Mouse (Mus musculus) liver, adult 2 months (tissue): ENCODE measurements around the gene Zmat5. TPM values are rescaled to one million over a fixed set of nuclear protein-coding genes. Genes with fewer than 3 reads are reported as not detected.

Source experiments
- DNase-seq: peaks from one replicate; pipeline ENCODE4 v3.0.0-alpha.2; 2011; ENCODE audit warnings: low read depth, low spot score; ENCODE audit errors: extremely low read depth
- H3K27ac ChIP-seq: fragments of 200-500 bp; replicated peaks from 2 replicates; pipeline ENCODE4 v1.5.1; 2012; ENCODE audit warnings: low read depth, mild to moderate bottlenecking, control low read depth, inconsistent platforms, low read length; ENCODE audit not compliant: insufficient read depth
- H3K27me3 ChIP-seq: fragments of 200-500 bp; 2 replicates; pipeline ENCODE4 v1.6.1; 2012; ENCODE audit warnings: mild to moderate bottlenecking, moderate library complexity, low read length, inconsistent platforms; ENCODE audit not compliant: control insufficient read depth, insufficient read depth
- H3K36me3 ChIP-seq: fragments of 200-500 bp; 2 replicates; pipeline ENCODE4 v1.6.1; 2012; ENCODE audit warnings: low read length, inconsistent platforms; ENCODE audit not compliant: control insufficient read depth, insufficient read depth
- H3K4me1 ChIP-seq: fragments of 200-500 bp; 2 replicates; pipeline ENCODE4 v1.6.1; 2011; ENCODE audit warnings: low read length; ENCODE audit not compliant: control insufficient read depth, insufficient read depth
- H3K4me3 ChIP-seq: fragments of 200-500 bp; 2 replicates; pipeline ENCODE4 v1.5.1; 2011; ENCODE audit warnings: low read depth, mild to moderate bottlenecking, control low read depth, low read length, moderate library complexity; ENCODE audit not compliant: insufficient read depth
- H3K79me2 ChIP-seq: fragments of 200-500 bp; 2 replicates; pipeline ENCODE4 v1.6.1; 2012; ENCODE audit warnings: inconsistent platforms, mild to moderate bottlenecking, low read length, moderate library complexity; ENCODE audit not compliant: control insufficient read depth, insufficient read depth
- H3K9ac ChIP-seq: fragments of 200-500 bp; 2 replicates; pipeline ENCODE4 v1.6.1; 2012; ENCODE audit warnings: low read depth, mild to moderate bottlenecking, control low read depth, inconsistent platforms, low read length
- CTCF ChIP-seq: fragments of 200-500 bp; IDR thresholded peaks from 2 replicates; pipeline ENCODE4 v1.5.1; 2011; ENCODE audit warnings: low read depth, low read length, control low read depth
- POLR2A ChIP-seq: fragments of 200-500 bp; IDR thresholded peaks from 2 replicates; pipeline ENCODE4 v1.6.1; 2011; ENCODE audit warnings: low read length, control low read depth; ENCODE audit not compliant: insufficient read depth; ENCODE audit errors: extremely low read depth
- WGBS: fragments of 180-500 bp; shearing (Covaris S2); methylation state at CpG from one replicate; pipeline ENCODE4 v1.1.7; 2018; 5-methylcytosine and 5-hydroxymethylcytosine counted together
- polyA plus RNA-seq: library from polyadenylated mRNA; depleted of rRNA; stranded (reverse); fragments of >200 nt; gene quantifications from 2 replicates; pipeline ENCODE4 v1.2.3, GENCODE M21; 2012
- total RNA-seq: library from RNA; depleted of rRNA; stranded (reverse); fragments of >200 nt; gene quantifications from 2 replicates; pipeline ENCODE4 v1.2.3, GENCODE M21; 2014

Zmat5 gene
- total and polyA plus RNA-seq, 2 experiments: 5.1 to 13.8 TPM

DNA sequence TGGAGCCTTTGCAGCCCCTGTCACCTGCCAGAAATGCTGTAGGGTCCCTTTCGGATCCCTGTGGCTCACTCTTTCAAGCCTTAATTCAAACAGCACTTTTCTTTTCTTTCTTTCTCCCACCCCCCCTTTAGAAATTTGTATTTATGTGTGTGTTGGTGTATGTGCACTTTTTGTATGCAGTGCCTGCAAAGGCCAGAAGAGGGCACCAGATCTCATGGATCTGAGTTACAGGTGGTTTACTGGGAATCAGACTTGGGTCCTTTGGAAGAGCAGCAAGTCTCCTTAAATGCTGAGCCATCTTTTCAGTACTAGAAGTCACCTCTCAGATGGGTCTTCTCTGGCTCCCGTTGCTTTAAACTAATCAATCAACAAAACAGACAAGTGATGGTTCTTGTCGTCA lies 49.6 kb downstream of the Zmat5 start:
- no peak overlapping the region for H3K9ac ChIP-seq
- TF ChIP-seq POLR2A (no peak), CTCF (no peak)
- no peaks in the 10 kb centered on the region for H3K4me1 ChIP-seq
- DNase-seq: no peak
- H3K27me3 ChIP-seq: no peaks in the 10 kb centered on the region
- no peaks in the 10 kb centered on the region for H3K36me3 ChIP-seq
- no peak overlapping the region for H3K27ac ChIP-seq
- WGBS: 94% methylated on average over 3 of the region's 3 CpGs
- H3K4me3 ChIP-seq: no peak overlapping the region
- no peaks in the 10 kb centered on the region for H3K79me2 ChIP-seq

DNA sequence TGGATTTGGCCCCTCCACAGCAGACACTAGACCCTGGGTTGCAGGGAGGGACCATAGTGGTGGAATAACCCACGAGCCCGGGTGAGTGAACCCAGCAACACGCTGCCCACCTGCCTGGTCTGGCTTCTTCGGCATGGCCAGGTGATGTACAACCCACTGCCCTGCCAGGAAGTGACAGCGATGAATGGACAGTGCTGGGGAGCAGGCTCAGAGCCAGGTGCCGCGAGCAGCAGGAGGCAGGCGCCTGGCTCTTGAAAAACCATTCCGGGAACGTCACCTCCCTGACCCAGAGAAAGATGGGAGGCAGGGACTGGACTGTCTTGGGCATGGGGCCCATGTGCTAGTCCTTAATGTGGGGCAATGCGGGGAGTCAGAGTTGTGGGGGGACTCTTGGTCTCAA lies 50.4 kb downstream of the Zmat5 start:
- no peaks in the 10 kb centered on the region for H3K79me2 ChIP-seq
- no peaks in the 10 kb centered on the region for H3K27me3 ChIP-seq
- H3K4me3 ChIP-seq: no peak overlapping the region
- no peak for TF ChIP-seq POLR2A
- no peak for TF ChIP-seq CTCF
- no peak for DNase-seq
- WGBS: 76% methylated on average over 11 of the region's 11 CpGs
- H3K9ac ChIP-seq: no peak overlapping the region
- no peaks in the 10 kb centered on the region for H3K36me3 ChIP-seq
- no peak overlapping the region for H3K27ac ChIP-seq
- no peaks in the 10 kb centered on the region for H3K4me1 ChIP-seq

DNA sequence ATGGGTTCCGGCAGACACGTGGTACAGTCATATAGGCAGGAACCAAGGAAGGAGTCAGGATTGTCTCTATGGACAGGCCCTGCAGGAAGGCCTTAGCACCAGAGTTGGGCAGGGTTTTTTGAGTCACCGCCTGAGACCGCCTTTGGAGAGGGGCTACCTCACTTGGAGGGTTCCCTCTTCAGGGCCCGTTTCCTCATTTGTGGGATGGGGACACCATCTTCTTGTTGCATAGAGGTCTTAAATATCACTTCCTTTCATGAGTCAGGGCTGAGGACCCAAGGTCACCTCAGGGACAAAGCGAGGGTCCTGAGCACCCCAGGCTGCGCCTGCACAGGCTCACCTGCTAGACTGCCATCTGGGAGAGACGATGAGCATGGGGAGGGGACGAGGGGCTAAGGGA lies 52.0 kb downstream of the Zmat5 start:
- WGBS: 78% methylated on average over 9 of the region's 9 CpGs

DNA sequence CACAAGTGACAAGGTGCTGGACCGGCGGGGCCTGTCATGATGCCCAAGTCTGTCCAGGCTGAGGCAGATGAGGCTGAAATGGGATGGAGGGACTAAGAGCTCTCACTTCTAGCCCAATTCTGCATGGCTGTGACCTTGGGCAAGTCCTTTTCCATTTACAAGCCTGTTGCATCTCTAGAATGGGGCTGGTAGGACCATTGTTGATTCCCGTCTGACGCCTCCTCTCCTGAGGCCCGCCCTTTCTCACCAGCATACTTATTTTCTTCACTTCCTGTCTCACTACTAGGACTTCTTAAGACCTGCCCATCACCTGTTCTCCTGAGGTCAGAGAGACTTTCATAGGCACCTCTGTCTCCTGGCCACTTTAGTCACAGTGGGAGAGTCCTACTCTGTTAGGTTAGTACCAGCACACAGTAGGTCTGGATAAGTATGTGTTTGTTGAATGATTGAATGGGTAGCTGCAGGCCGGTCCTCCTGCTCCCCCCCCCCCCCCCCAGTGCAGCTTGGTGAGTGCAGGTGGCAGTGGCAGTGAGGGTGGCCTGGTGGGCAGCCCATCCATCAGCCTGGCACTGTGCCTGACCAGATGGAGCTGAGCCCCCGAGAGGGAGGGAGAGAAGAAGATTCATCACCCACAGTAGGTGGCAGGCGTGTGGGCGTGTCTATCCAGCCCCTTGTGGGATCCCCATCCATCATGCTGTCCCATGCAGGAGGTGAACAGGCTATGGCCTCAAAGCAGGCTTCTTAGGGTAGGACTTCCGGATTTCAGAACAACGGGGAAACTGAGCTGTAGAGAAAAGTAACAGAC lies 52.7 kb downstream of the Zmat5 start:
- no peaks in the 10 kb centered on the region for H3K79me2 ChIP-seq
- no peak for TF ChIP-seq POLR2A
- no peak for TF ChIP-seq CTCF
- no peak for DNase-seq
- H3K9ac ChIP-seq: no peak overlapping the region
- H3K27me3 ChIP-seq: no peaks in the 10 kb centered on the region
- 77% methylated on average over 11 of the region's 11 CpGs for WGBS
- no peaks in the 10 kb centered on the region for H3K36me3 ChIP-seq
- H3K27ac ChIP-seq: no peak overlapping the region
- H3K4me3 ChIP-seq: no peak overlapping the region
- no peaks in the 10 kb centered on the region for H3K4me1 ChIP-seq

More for the DNA sequence above, 52.0 kb downstream of the Zmat5 start:
- H3K4me1 ChIP-seq: no peaks in the 10 kb centered on the region
- no peaks in the 10 kb centered on the region for H3K27me3 ChIP-seq
- H3K4me3 ChIP-seq: no peak overlapping the region
- H3K27ac ChIP-seq: no peak overlapping the region
- TF ChIP-seq CTCF (no peak), POLR2A (no peak)
- no peak overlapping the region for H3K9ac ChIP-seq
- no peaks in the 10 kb centered on the region for H3K36me3 ChIP-seq
- H3K79me2 ChIP-seq: no peaks in the 10 kb centered on the region
- DNase-seq: no peak

DNA sequence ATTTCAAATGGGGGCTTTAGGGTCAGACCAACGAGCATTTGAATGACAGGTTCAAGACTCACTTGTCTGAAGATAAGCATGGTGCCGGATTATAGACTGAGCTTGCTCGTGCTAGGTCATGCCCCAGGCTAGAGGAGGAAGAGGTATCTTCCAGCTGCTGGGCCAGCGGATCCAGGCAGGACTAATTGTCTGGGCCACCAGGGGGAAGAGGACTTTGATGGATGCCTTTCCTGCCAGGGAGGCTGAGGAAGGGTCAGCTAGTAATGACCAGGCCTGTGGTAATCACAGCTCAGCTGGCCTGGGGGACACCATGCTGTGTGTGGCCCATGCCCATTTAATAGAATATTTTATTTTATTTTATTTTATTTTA lies 53.3 kb downstream of the Zmat5 start:
- no peaks in the 10 kb centered on the region for H3K36me3 ChIP-seq
- no peak for DNase-seq
- H3K4me3 ChIP-seq: no peak overlapping the region
- H3K9ac ChIP-seq: no peak overlapping the region
- H3K27ac ChIP-seq: no peak overlapping the region
- no peaks in the 10 kb centered on the region for H3K4me1 ChIP-seq
- WGBS: 74% methylated on average over 4 of the region's 4 CpGs
- H3K27me3 ChIP-seq: no peaks in the 10 kb centered on the region
- TF ChIP-seq CTCF: no peak
- no peak for TF ChIP-seq POLR2A
- H3K79me2 ChIP-seq: no peaks in the 10 kb centered on the region

DNA sequence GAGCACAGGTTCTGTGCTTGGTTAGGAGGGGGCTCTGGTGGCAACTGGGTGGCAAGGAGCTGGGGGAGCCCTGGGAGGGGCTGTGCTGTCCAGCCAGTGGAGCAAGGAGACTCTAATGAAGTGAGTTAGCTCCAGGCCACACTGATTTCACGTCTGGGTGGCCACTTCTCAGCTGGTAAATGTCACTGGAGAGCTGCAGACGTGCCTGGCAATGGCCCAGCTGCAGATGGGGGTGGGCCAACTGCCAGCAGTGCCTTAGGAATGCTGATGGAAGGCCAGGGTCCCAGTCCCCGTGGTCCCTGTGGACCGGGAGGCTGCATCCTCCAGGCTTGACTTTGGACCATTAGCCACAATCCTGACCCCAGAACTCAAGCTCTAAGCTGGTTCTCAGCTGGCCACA lies 56.0 kb downstream of the Zmat5 start:
- no peaks in the 10 kb centered on the region for H3K4me1 ChIP-seq
- 57% methylated on average over 4 of the region's 4 CpGs for WGBS
- no peaks in the 10 kb centered on the region for H3K27me3 ChIP-seq
- H3K79me2 ChIP-seq: no peaks in the 10 kb centered on the region
- DNase-seq: no peak
- no peaks in the 10 kb centered on the region for H3K36me3 ChIP-seq
- TF ChIP-seq CTCF (no peak), POLR2A (no peak)
- H3K4me3 ChIP-seq: no peak overlapping the region
- H3K9ac ChIP-seq: no peak overlapping the region
- no peak overlapping the region for H3K27ac ChIP-seq
